Mouse (Mus musculus) lung, embryonic 16.5 days (tissue): ENCODE measurements at regions not wholly inside any gene's neighbourhood (a gene's known extent, or its start where the extent isn't known, plus 50 kb on each side); places are given as distances from the start of the nearest gene placed in this dataset.

ENCODE experiments used
- ATAC-seq: fragments of 200-750 bp; cut with Nextera tagmentation; 2 replicates; pipeline ENCODE4 v1.8.0; 2017; ENCODE audit warnings: low read depth, mild to moderate bottlenecking, moderate library complexity
- H3K27ac ChIP-seq: fragments of 300-500 bp; sonication (generic); 2 replicates; pipeline ENCODE4 v1.5.1; 2014; ENCODE audit warnings: mild to moderate bottlenecking, control low read depth, low read length
- H3K27me3 ChIP-seq: fragments of 300-500 bp; sonication (generic); 2 replicates; pipeline ENCODE4 v1.6.1; 2014; ENCODE audit warnings: low read depth, low read length, mixed read lengths; ENCODE audit not compliant: control insufficient read depth, insufficient read depth
- H3K36me3 ChIP-seq: fragments of 300-500 bp; sonication (generic); 2 replicates; pipeline ENCODE4 v1.6.1; 2014; ENCODE audit warnings: low read length; ENCODE audit not compliant: control insufficient read depth, insufficient read depth
- H3K4me1 ChIP-seq: fragments of 300-500 bp; sonication (generic); replicated peaks from 2 replicates; pipeline ENCODE4 v1.6.1; 2014; ENCODE audit warnings: low read length, mixed read lengths; ENCODE audit not compliant: control insufficient read depth, insufficient read depth
- H3K4me2 ChIP-seq: fragments of 300-500 bp; sonication (generic); 2 replicates; pipeline ENCODE4 v1.6.1; 2014; ENCODE audit warnings: low read depth, low read length, control low read depth
- H3K4me3 ChIP-seq: fragments of 300-500 bp; sonication (generic); 2 replicates; pipeline ENCODE4 v1.5.1; 2014; ENCODE audit warnings: mild to moderate bottlenecking, low read length, control low read depth
- H3K9ac ChIP-seq: fragments of 300-500 bp; sonication (generic); 2 replicates; pipeline ENCODE4 v1.6.1; 2014; ENCODE audit warnings: low read length, control low read depth
- H3K9me3 ChIP-seq: fragments of 300-500 bp; sonication (generic); 2 replicates; pipeline ENCODE4 v1.6.1; 2016; ENCODE audit warnings: low read length; ENCODE audit not compliant: control insufficient read depth
- WGBS: fragments of 180-500 bp; shearing (Covaris S2); extraction: QIAGEN DNeasy Blood & Tissue Kit; methylation state at CpG from one replicate; pipeline ENCODE4 v1.1.7; 2014; 5-methylcytosine and 5-hydroxymethylcytosine counted together

DNA sequence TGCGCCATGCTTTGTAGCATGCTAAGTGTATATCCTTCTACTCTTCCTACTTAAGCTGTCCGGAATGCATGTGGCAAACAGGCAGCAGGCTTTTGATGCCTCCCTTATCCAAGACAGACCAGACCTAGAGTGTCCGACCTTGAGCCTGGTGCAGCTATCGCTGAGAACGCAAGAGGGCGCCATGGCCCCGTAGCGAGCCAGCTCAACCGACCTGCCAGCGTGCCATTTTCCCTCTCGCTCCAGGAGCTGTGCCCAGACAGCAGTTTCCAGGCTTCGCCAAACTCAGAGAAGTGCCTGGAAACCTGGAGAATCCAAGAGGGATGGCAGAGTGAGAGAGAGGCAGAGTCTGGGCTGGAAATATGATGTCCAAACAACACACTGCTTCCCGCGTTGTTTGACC, 155.8 kb upstream of the Gm12830 start:
- H3K4me2 ChIP-seq: peak overlapping the region; percentile 48
- no peaks in the 10 kb centered on the region for H3K9me3 ChIP-seq
- no peak overlapping the region for H3K9ac ChIP-seq
- peaks cover 11% of the 10 kb centered on the region for H3K4me1 ChIP-seq
- ATAC-seq: peak; percentile 83
- no peak overlapping the region for H3K27ac ChIP-seq
- H3K27me3 ChIP-seq: peaks cover 34% of the 10 kb centered on the region
- H3K36me3 ChIP-seq: no peaks in the 10 kb centered on the region
- WGBS: 2% methylated on average over 14 of the region's 14 CpGs
- H3K4me3 ChIP-seq: peak overlapping the region; percentile 22

DNA sequence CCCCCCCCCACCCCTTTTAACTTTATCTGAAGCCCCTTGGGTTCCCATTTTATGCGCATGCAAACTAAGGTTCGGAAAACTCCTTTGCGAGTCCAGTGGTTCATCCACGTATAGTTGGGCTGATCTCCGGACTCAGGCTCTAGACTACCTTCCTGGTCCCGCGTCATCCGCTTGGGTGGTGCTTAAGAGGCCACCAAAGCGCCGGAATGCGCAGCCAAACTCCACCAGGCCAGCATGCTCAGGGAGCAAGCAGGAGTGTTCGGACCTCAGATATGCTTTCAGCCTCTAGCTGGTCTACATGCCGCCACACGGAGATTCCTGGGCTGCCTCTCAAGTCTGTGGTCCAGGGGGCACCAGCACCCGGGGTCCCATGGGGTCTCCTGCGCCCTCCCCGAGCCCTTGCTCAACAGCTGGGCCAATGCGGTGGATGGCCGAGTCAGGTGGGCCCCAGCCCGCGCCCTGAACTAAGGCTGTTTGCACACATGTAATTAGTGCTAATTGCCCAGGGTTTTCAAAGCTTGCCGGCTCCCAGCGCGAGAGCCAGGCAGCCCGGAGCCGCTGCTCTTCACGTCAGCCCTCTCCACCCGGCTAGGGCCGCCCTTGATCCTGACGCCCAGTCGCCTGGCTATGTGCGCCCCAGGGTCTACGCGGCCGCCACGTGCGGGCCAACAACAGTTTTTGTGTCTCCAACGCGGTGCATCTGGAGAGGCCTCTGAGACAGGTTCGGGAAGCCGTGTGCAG, 155.1 kb upstream of the Gm12830 start:
- no peaks in the 10 kb centered on the region for H3K36me3 ChIP-seq
- no peaks in the 10 kb centered on the region for H3K9me3 ChIP-seq
- H3K27me3 ChIP-seq: peaks cover 34% of the 10 kb centered on the region
- H3K4me2 ChIP-seq: peak overlapping the region; percentile 48
- peaks cover 11% of the 10 kb centered on the region for H3K4me1 ChIP-seq
- peak; percentile 51 for ATAC-seq
- H3K4me3 ChIP-seq: peak overlapping the region; percentile 28
- 10% methylated on average over 41 of the region's 41 CpGs for WGBS
- H3K27ac ChIP-seq: no peak overlapping the region
- H3K9ac ChIP-seq: peak overlapping the region; percentile 48; the same call in 1 of the 2 replicates

DNA sequence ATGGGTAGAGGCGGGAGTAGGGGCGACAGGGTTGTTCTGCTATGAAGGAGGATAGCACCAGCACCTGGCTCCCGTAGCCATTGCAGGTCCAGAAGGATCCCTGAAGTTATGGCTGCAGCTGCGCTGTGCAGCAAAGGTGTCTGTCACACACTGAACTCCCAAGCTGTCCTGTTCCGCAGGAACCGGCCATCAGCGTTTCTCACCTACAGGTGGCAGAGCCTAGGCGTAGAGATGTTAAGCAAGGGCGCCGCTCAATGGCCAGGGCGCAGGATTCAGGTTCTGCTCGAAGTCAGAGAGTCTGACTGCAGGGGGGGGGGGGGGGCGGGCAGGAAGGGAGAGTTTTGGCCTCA, 154.6 kb upstream of the Gm12830 start:
- Histone ChIP-seq H3K27me3 (peaks cover 34% of the 10 kb centered on the region), H3K4me2 (peak overlapping the region; percentile 48), H3K4me1 (peaks cover 11% of the 10 kb centered on the region), H3K4me3 (peak overlapping the region; percentile 28), H3K27ac (no peak overlapping the region), H3K9ac (peak overlapping the region; percentile 48; the same call in 1 of the 2 replicates), H3K36me3 (no peaks in the 10 kb centered on the region), H3K9me3 (no peaks in the 10 kb centered on the region)
- 0 out of 2 replicates have a peak, but pooled peaks have one; percentile 13 for ATAC-seq
- 12% methylated on average over 11 of the region's 13 CpGs for WGBS

DNA sequence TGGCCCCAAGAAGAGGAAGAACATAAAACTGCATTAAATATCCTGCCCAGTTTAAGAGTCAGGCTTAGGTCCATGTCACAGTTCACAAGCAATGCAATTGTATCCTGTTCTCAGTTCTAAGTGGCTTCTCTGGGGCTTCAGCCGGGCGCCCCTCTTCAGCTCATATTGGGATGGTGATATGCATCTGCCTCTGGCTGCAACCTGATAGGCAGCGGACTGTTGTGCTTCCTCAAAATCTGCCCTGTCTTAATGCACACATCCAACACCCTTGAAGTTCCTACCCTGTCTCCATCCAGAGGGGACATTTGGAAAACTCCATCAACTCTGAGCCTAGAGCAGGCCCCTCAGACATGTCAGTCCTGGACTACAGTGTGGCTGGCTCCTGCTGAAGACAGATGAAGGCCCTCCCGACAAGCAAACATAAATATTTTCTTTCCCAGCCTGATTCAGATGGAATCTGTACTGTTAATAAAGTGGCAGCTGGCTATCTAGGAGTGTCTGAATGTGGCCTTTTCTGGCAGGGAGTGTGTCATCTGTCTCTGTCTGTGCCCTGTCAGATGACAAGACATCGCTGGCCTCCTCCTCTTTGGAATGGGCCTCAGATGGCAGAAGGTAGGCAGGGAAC, 149.3 kb upstream of the Gm12830 start:
- Histone ChIP-seq H3K36me3 (no peaks in the 10 kb centered on the region), H3K4me2 (no peak overlapping the region), H3K4me3 (no peak overlapping the region), H3K9ac (no peak overlapping the region), H3K4me1 (no peaks in the 10 kb centered on the region), H3K9me3 (no peaks in the 10 kb centered on the region), H3K27me3 (peaks cover 13% of the 10 kb centered on the region), H3K27ac (no peak overlapping the region)
- ATAC-seq: peak; percentile 69
- WGBS: 50% methylated on average over 5 of the region's 5 CpGs

DNA sequence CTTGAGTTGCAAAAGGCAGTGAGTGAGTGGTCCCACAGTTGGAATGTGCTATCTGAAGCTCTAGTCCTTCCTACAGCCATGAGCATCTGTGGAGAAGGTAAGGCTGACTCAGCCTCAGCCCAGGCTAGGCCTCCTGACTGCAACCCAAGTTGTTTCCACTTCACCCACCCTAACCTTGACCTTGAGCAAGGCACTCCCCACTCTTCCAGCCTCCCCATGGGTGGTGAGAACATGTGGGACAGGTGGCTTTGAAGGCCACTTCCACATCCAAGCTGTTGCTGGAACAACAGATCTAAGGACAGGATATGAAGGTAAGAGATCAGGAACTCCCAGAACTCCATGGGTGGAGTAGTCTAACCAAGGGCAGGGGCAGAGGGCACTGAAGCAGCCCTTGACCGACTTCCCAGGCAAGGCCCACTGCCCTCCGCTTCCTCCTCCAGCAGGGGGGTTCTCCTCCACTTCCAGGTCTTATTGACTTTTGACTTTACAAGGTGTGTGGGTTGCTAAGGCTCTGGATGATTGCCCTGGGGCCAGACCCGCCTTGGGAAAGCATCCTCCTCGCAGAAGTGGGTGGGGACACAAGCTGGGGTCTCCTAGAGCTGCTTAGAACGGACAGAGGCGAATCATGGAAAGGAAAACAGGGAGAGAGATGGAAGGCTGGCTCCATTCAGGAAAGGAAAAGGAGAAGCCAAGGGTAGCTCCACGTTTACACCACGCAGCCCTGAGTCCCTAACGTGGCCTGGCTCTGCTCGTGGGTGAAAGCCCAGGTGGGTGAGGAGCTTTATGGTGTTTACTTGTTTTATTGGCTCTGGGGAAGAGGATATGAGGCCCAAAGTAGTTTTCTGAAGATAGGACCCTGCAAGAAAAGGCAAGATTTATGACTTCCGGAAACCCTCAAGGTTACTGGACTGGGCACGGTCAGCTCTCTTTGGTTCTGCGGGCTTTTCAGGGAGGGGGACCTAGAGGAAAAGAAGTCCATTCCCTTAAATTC, 144.3 kb upstream of the Gm12830 start:
- H3K9me3 ChIP-seq: no peaks in the 10 kb centered on the region
- H3K27me3 ChIP-seq: no peaks in the 10 kb centered on the region; the same call in 1 of the 2 replicates
- no peaks in the 10 kb centered on the region for H3K36me3 ChIP-seq
- peaks cover 4% of the 10 kb centered on the region; the same call in 1 of the 2 replicates for H3K4me1 ChIP-seq
- no peak overlapping the region for H3K4me2 ChIP-seq
- no peak overlapping the region for H3K27ac ChIP-seq
- H3K9ac ChIP-seq: no peak overlapping the region
- ATAC-seq: no peak
- H3K4me3 ChIP-seq: no peak overlapping the region
- WGBS: 73% methylated on average over 13 of the region's 13 CpGs

DNA sequence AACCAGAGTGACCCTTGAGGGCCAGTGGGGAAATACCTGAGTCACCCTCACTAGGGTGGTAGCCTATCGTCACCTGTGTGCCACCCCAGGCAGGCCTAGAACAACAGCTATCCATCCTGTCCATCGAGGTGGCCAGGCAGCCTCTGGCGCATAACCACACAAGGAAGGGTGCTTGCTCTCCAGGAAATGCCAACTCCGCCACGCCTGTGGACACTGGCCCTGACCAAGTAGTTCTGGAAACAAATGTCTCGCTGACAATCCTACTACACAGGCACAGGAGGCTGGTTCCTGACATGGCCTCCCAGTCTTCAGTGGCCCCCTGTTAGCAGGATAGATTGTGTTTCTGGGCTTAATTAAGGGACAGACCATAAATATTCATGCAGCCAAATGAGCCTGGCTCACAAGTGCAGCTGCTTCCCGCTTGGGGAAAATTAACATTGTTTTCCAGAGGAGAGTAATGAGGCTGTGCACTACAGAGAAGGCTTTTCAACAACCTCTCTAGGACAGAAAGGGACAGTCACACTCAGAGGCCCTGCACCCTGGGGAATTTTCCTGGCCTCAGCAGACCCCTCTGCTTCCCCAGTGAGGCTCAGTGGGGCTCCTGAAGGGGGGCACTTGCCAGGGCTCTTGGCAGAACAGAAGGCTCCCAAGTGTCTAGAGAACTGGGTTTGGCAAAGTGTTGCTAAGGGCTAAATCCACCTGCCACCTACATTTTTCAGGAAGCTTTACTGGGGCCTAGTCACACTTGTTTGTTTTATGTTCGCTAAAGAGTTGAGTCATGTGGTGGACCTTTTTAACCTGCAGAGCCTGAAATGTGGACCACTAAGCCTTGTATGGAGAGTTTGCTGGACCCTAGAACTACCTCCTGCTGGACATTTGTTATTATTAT, 143.2 kb upstream of the Gm12830 start:
- Histone ChIP-seq H3K9me3 (no peaks in the 10 kb centered on the region), H3K36me3 (no peaks in the 10 kb centered on the region), H3K4me1 (peaks cover 4% of the 10 kb centered on the region; the same call in 1 of the 2 replicates), H3K27ac (no peak overlapping the region), H3K9ac (no peak overlapping the region), H3K4me3 (no peak overlapping the region), H3K27me3 (no peaks in the 10 kb centered on the region; the same call in 1 of the 2 replicates), H3K4me2 (no peak overlapping the region)
- WGBS: 53% methylated on average over 8 of the region's 8 CpGs
- peak; percentile 60; the same call in 1 of the 2 replicates for ATAC-seq

DNA sequence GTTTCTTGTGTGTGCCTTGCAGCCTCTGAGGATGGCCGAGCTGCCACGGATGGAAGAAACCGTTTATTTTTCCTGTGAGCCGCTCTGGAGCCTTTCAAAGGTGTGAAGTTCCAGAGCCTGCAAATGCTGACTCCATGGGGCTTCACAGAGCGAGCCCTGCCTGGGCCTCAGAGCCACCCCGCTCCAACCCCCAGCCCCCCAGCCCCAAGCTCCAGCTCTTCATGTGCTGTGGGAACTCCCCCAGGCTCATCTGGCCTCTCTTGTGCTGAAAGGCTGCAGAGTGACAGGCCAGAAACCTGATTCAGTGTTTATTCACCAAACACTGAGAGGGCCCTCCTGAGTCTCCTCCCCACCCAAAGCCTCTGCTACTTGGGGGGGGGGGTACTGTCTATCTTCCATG, 141.2 kb upstream of the Gm12830 start:
- Histone ChIP-seq H3K4me2 (no peak overlapping the region), H3K4me3 (no peak overlapping the region), H3K27me3 (no peaks in the 10 kb centered on the region; the same call in 1 of the 2 replicates), H3K27ac (no peak overlapping the region), H3K9me3 (no peaks in the 10 kb centered on the region), H3K9ac (no peak overlapping the region), H3K36me3 (no peaks in the 10 kb centered on the region), H3K4me1 (peaks cover 4% of the 10 kb centered on the region)
- ATAC-seq: no peak
- 25% methylated on average over 6 of the region's 6 CpGs for WGBS

DNA sequence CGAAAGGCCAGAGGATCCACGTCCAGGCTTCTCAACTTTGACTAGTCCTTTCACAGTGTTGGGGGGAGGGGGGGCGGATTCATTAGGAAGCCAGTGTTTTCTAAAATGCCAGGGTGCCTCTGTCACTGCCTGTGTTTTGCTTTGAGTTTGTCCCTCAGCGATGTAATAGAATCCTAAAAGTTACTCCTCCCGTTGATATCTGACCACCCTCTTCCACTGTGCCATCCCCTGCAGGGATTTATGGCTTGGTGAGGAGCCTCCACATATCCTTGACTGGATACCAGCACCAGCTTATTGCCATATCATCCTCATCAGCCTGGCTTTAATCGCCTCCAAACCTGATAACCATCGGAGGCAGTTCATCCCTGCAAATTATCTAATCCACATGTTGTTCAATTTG, 138.6 kb upstream of the Gm12830 start:
- WGBS: 62% methylated on average over 7 of the region's 7 CpGs
- ATAC-seq: no peak
- H3K27ac ChIP-seq: no peak overlapping the region

More for the DNA sequence above, 138.6 kb upstream of the Gm12830 start:
- H3K9ac ChIP-seq: no peak overlapping the region
- no peak overlapping the region for H3K4me2 ChIP-seq
- H3K27me3 ChIP-seq: peaks cover 3% of the 10 kb centered on the region; the same call in 1 of the 2 replicates
- peaks cover 4% of the 10 kb centered on the region for H3K4me1 ChIP-seq
- no peak overlapping the region for H3K4me3 ChIP-seq
- no peaks in the 10 kb centered on the region for H3K36me3 ChIP-seq
- H3K9me3 ChIP-seq: no peaks in the 10 kb centered on the region
